Mouse (Mus musculus) hindbrain, embryonic 15.5 days (tissue): ENCODE data around the gene Olfr894. TPM values are rescaled to one million over a fixed set of nuclear protein-coding genes. Genes with fewer than 3 reads are reported as not detected.
"Not testable (repeated sequence)": the region's sequence is repeated elsewhere in the genome, so short reads cannot be mapped to it uniquely, and the experiment has no call there.

Source experiments
- ATAC-seq: fragments of 200-750 bp; cut with Nextera tagmentation; 2 replicates; pipeline ENCODE4 v1.8.0; 2017; ENCODE audit warnings: low read depth, moderate number of reproducible peaks, moderate TSS enrichment; ENCODE audit not compliant: low FRiP score
- H3K27ac ChIP-seq: fragments of 300-500 bp; sonication (generic); replicated peaks from 2 replicates; pipeline ENCODE4 v1.5.1; 2015; ENCODE audit warnings: mild to moderate bottlenecking, inconsistent platforms
- H3K27me3 ChIP-seq: fragments of 300-500 bp; sonication (generic); 2 replicates; pipeline ENCODE4 v1.6.1; 2015; ENCODE audit warnings: control low read depth, inconsistent platforms
- H3K36me3 ChIP-seq: fragments of 300-500 bp; sonication (generic); 2 replicates; pipeline ENCODE4 v1.6.1; 2015; ENCODE audit warnings: control low read depth, inconsistent platforms
- H3K4me1 ChIP-seq: fragments of 300-500 bp; sonication (generic); replicated peaks from 2 replicates; pipeline ENCODE4 v1.6.1; 2015; ENCODE audit warnings: control low read depth, inconsistent platforms
- H3K4me2 ChIP-seq: fragments of 300-500 bp; sonication (generic); 2 replicates; pipeline ENCODE4 v1.6.1; 2015; ENCODE audit warnings: moderate library complexity, mild to moderate bottlenecking, inconsistent platforms
- H3K4me3 ChIP-seq: fragments of 300-500 bp; sonication (generic); 2 replicates; pipeline ENCODE4 v1.5.1; 2015; ENCODE audit warnings: mild to moderate bottlenecking, inconsistent platforms
- H3K9ac ChIP-seq: fragments of 300-500 bp; sonication (generic); 2 replicates; pipeline ENCODE4 v1.6.1; 2015; ENCODE audit warnings: inconsistent platforms
- H3K9me3 ChIP-seq: fragments of 300-500 bp; sonication (generic); 2 replicates; pipeline ENCODE4 v1.6.1; 2016; ENCODE audit warnings: control low read depth, inconsistent platforms
- WGBS: fragments of 180-500 bp; shearing (Covaris S2); methylation state at CpG from one replicate; pipeline ENCODE4 v1.1.7; 2015; 5-methylcytosine and 5-hydroxymethylcytosine counted together
- polyA plus RNA-seq: library from polyadenylated mRNA; unstranded; fragments of >200 nt; fragmentation: Nextera tagmentation; extraction: Ambion mirVana; gene quantifications from 2 replicates; pipeline ENCODE4 v1.2.1, GENCODE M21; 2015

The Olfr894 gene
- not detected in 2 replicates for polyA plus RNA-seq

- Histone ChIP-seq H3K4me3 (no peak within 1 kb of the TSS), H3K27ac (no peak within 1 kb of the TSS), H3K36me3 (no peaks in the 10 kb centered on the region), H3K9ac (no peak within 1 kb of the TSS), H3K4me1 (no peaks in the 10 kb centered on the region), H3K4me2 (no peak within 1 kb of the TSS), H3K27me3 (no peaks in the 10 kb centered on the region), H3K9me3 (no peaks in the 10 kb centered on the region)
- no peak for ATAC-seq
Observed at GRCm38 (mm10) chr9:38217755-38218154, at the start of gene Olfr894. TSS of gene Olfr894 (plus strand) at chr9:38218055.

- WGBS = 49% methylated on average over 2 of the region's 2 CpGs
- not testable (repeated sequence) for H3K9ac ChIP-seq, H3K4me2 ChIP-seq, H3K36me3 ChIP-seq, H3K4me3 ChIP-seq, H3K9me3 ChIP-seq, H3K4me1 ChIP-seq, H3K27ac ChIP-seq, H3K27me3 ChIP-seq, ATAC-seq
Observed at GRCm38 (mm10) chr9:38168341-38168740, 49.5 kb upstream of the Olfr894 start.

- ATAC-seq = no peak
- no peaks in the 10 kb centered on the region for H3K27me3 ChIP-seq
- peaks cover 4% of the 10 kb centered on the region; the same call in 1 of the 2 replicates for H3K9me3 ChIP-seq
- H3K9ac ChIP-seq = no peak within 1 kb of the TSS
- no peaks in the 10 kb centered on the region for H3K4me1 ChIP-seq
- no peaks in the 10 kb centered on the region for H3K36me3 ChIP-seq
- WGBS = 90% methylated on average over 1 of the region's 1 CpGs
- no peak within 1 kb of the TSS for H3K4me3 ChIP-seq
- no peak within 1 kb of the TSS for H3K4me2 ChIP-seq
- no peak within 1 kb of the TSS for H3K27ac ChIP-seq
Observed at GRCm38 (mm10) chr9:38180721-38181120, 37.1 kb upstream of the Olfr894 start, which contains the start of gene Olfr891. TSS of gene Olfr891 (minus strand) at chr9:38180821.

GRCm38 (mm10) chr9:38208065-38208464 lies 9.8 kb upstream of the Olfr894 start, which contains the start of gene Olfr893:
TSS of gene Olfr893 (plus strand) at chr9:38208365.
- no peak for ATAC-seq
- no peaks in the 10 kb centered on the region for H3K27me3 ChIP-seq
- H3K9me3 ChIP-seq = no peaks in the 10 kb centered on the region
- H3K4me3 ChIP-seq = no peak within 1 kb of the TSS
- no peak within 1 kb of the TSS for H3K9ac ChIP-seq
- no peaks in the 10 kb centered on the region for H3K36me3 ChIP-seq
- no peaks in the 10 kb centered on the region for H3K4me1 ChIP-seq
- 64% methylated on average over 3 of the region's 3 CpGs for WGBS
- no peak within 1 kb of the TSS for H3K27ac ChIP-seq
- no peak within 1 kb of the TSS for H3K4me2 ChIP-seq

- Histone ChIP-seq H3K27me3 (no peaks in the 10 kb centered on the region), H3K4me1 (no peaks in the 10 kb centered on the region), H3K9ac (no peak within 1 kb of the TSS), H3K36me3 (no peaks in the 10 kb centered on the region), H3K4me2 (no peak within 1 kb of the TSS), H3K27ac (no peak within 1 kb of the TSS), H3K9me3 (no peaks in the 10 kb centered on the region), H3K4me3 (no peak within 1 kb of the TSS)
- no peak for ATAC-seq
Observed at GRCm38 (mm10) chr9:38252474-38252873, 34.6 kb downstream of the Olfr894 start, which contains the start of gene Olfr143. TSS of gene Olfr143 (plus strand) at chr9:38252774.

- Histone ChIP-seq H3K9ac (no peak within 1 kb of the TSS), H3K4me2 (no peak within 1 kb of the TSS), H3K27me3 (no peaks in the 10 kb centered on the region), H3K4me1 (no peaks in the 10 kb centered on the region), H3K36me3 (no peaks in the 10 kb centered on the region), H3K4me3 (no peak within 1 kb of the TSS), H3K27ac (no peak within 1 kb of the TSS), H3K9me3 (no peaks in the 10 kb centered on the region)
- ATAC-seq = no peak
Observed at GRCm38 (mm10) chr9:38267551-38267950, 49.7 kb downstream of the Olfr894 start, which contains the start of gene Olfr895. TSS of gene Olfr895 (plus strand) at chr9:38267851.

Other genes starting within 250 kb of the Olfr894 start
- gene Olfr881, start 226.2 kb upstream of the Olfr894 start, polyA plus RNA-seq = not detected in 2 replicates
- not detected in 2 replicates for gene Olfr883, start 192.2 kb upstream of the Olfr894 start, polyA plus RNA-seq
- gene Olfr884, start 171.5 kb upstream of the Olfr894 start, polyA plus RNA-seq = not detected in 2 replicates
- gene Olfr885, start 156.7 kb upstream of the Olfr894 start, polyA plus RNA-seq = not detected in 2 replicates
- gene Olfr887, start 134.0 kb upstream of the Olfr894 start, polyA plus RNA-seq = not detected in 2 replicates
- gene Olfr888, start 109.9 kb upstream of the Olfr894 start, polyA plus RNA-seq = not detected in 2 replicates
- gene Olfr889, start 102.9 kb upstream of the Olfr894 start, polyA plus RNA-seq = 0.10 TPM in 2 replicates
- gene Olfr890, start 75.5 kb upstream of the Olfr894 start, polyA plus RNA-seq = not detected in 2 replicates
- not detected in 2 replicates for gene Olfr891, start 37.2 kb upstream of the Olfr894 start, polyA plus RNA-seq
- not detected in 2 replicates for gene Olfr893, start 9.7 kb upstream of the Olfr894 start, polyA plus RNA-seq
- gene Olfr143, start 34.7 kb downstream of the Olfr894 start, polyA plus RNA-seq = not detected in 2 replicates
- gene Olfr895, start 49.8 kb downstream of the Olfr894 start, polyA plus RNA-seq = not detected in 2 replicates
- gene Olfr896-ps1, start 73.1 kb downstream of the Olfr894 start, polyA plus RNA-seq = not detected in 2 replicates
- gene Olfr25, start 111.0 kb downstream of the Olfr894 start, polyA plus RNA-seq = not detected in 2 replicates
- not detected in 2 replicates for gene Olfr898, start 130.4 kb downstream of the Olfr894 start, polyA plus RNA-seq
- gene Olfr250, start 148.8 kb downstream of the Olfr894 start, polyA plus RNA-seq = not detected in 2 replicates
- not detected in 2 replicates for gene Olfr251, start 159.0 kb downstream of the Olfr894 start, polyA plus RNA-seq
- not detected in 2 replicates for gene Olfr147, start 183.6 kb downstream of the Olfr894 start, polyA plus RNA-seq
- gene Olfr901, start 211.4 kb downstream of the Olfr894 start, polyA plus RNA-seq = not detected in 2 replicates
- not detected in 2 replicates for gene Olfr902, start 229.6 kb downstream of the Olfr894 start, polyA plus RNA-seq
- gene Olfr904, start 245.1 kb downstream of the Olfr894 start, polyA plus RNA-seq = not detected in 2 replicates